ENCODE assay signal across 18 mouse cellular contexts in genomic region chr10:95712221-95712620, GRCm38 (mm10). TPM values are rescaled to one million over a fixed set of nuclear protein-coding genes. Genes with fewer than 3 reads are reported as not detected.
DNase-seq lines count a peak whose midpoint lies in the region; ATAC-seq and TF ChIP-seq lines count a peak whose summit lies in the region.
"Had no signal": no experiment of that assay in that cellular context is flagged by ENCODE, and none has a peak within 500 bp of the region (broad histone marks: within the 10 kb centered on the region; RNA-seq: fewer than 3 reads in every experiment).

No protein-coding gene starts in this region.

- ATAC-seq in intestine, embryonic 14.5 days (replicated peaks; ENCODE audit: low FRiP score, low TSS enrichment, low read depth): no peak
- no peak for ATAC-seq in intestine, postnatal 0 days
- no peak for ATAC-seq in megakaryocyte, adult 5-6 weeks (ENCODE audit: poor library complexity, severe bottlenecking)
- ATAC-seq: forebrain, embryonic 14.5 days had no signal

- no peak overlapping the region for H3K4me2 ChIP-seq in intestine, embryonic 14.5 days (ENCODE audit: low read length)
- no peak overlapping the region for H3K4me2 ChIP-seq in intestine, postnatal 0 days (replicated peaks; ENCODE audit: low read depth)
- H3K4me2 ChIP-seq: heart, embryonic 15.5 days; hindbrain, embryonic 15.5 days; liver, embryonic 15.5 days; neural tube, embryonic 12.5 days had no signal

- peak overlapping the region; percentile 27; the same call in 1 of the 2 replicates for H3K27ac ChIP-seq in intestine, embryonic 14.5 days (ENCODE audit: low read depth)
- no peak overlapping the region for H3K27ac ChIP-seq in intestine, postnatal 0 days (ENCODE audit: low read depth, low read length)
- H3K27ac ChIP-seq in thymus, adult 2 months (ENCODE audit: control insufficient read depth, insufficient read depth, low read length): no peak overlapping the region
- H3K27ac ChIP-seq: heart, embryonic 15.5 days; hindbrain, embryonic 15.5 days; liver, embryonic 15.5 days; neural tube, embryonic 12.5 days had no signal

- H3K4me3 ChIP-seq in intestine, embryonic 14.5 days (ENCODE audit: low read depth, low read length): no peak overlapping the region
- no peak overlapping the region for H3K4me3 ChIP-seq in intestine, postnatal 0 days (ENCODE audit: low read depth, low read length)
- H3K4me3 ChIP-seq in C2C12 (ENCODE audit: insufficient read depth, poor library complexity, severe bottlenecking): no peak overlapping the region
- no peak overlapping the region for H3K4me3 ChIP-seq in thymus, adult 2 months (ENCODE audit: control insufficient read depth, insufficient read depth, low read length)
- H3K4me3 ChIP-seq: heart, embryonic 15.5 days; hindbrain, embryonic 15.5 days; liver, embryonic 15.5 days; neural tube, embryonic 12.5 days had no signal

- no peaks in the 10 kb centered on the region for H3K9me3 ChIP-seq in intestine, embryonic 14.5 days (ENCODE audit: control insufficient read depth, low read length)
- no peaks in the 10 kb centered on the region for H3K9me3 ChIP-seq in intestine, postnatal 0 days (ENCODE audit: control insufficient read depth)
- H3K9me3 ChIP-seq: heart, embryonic 15.5 days; hindbrain, embryonic 15.5 days; liver, embryonic 15.5 days; neural tube, embryonic 12.5 days had no signal

- 36% methylated on average over 6 of the region's 6 CpGs for WGBS in intestine, embryonic 14.5 days
- WGBS in intestine, postnatal 0 days: 45% methylated on average over 6 of the region's 6 CpGs
- WGBS in thymus, adult 2 months: 50% methylated on average over 6 of the region's 6 CpGs

- no peaks in the 10 kb centered on the region for H3K79me2 ChIP-seq in C2C12 (ENCODE audit: control insufficient read depth, insufficient read depth)

- no peak overlapping the region for H3ac ChIP-seq in C2C12 (ENCODE audit: control insufficient read depth, insufficient read length, low read depth)

- no peaks in the 10 kb centered on the region; the same call in 1 of the 2 replicates for H3K4me1 ChIP-seq in intestine, embryonic 14.5 days (replicated peaks; ENCODE audit: control insufficient read depth, insufficient read depth, low read length)
- H3K4me1 ChIP-seq in intestine, postnatal 0 days (replicated peaks; ENCODE audit: control insufficient read depth, insufficient read depth, low read length): no peaks in the 10 kb centered on the region
- H3K4me1 ChIP-seq in thymus, adult 2 months (replicated peaks; ENCODE audit: control insufficient read depth, insufficient read depth, low read length): peaks cover 22% of the 10 kb centered on the region
- H3K4me1 ChIP-seq: hindbrain, embryonic 15.5 days; neural tube, embryonic 12.5 days had no signal

- no peak for TF ChIP-seq CTCF in intestine, postnatal 0 days (IDR thresholded peaks at IDR 0.05; ENCODE audit: low read depth)
- TF ChIP-seq CTCF in C2C12 (IDR thresholded peaks at IDR 0.05; ENCODE audit: control insufficient read depth, insufficient read depth, insufficient read length): no peak
- TF ChIP-seq CTCF in thymus, adult 2 months (IDR thresholded peaks at IDR 0.05; ENCODE audit: borderline replicate concordance, control insufficient read depth, extremely low read depth, insufficient read depth, low read length, poor library complexity): no peak

- TF ChIP-seq POLR2A in thymus, adult 2 months (IDR thresholded peaks at IDR 0.05; ENCODE audit: control insufficient read depth, extremely low read depth, insufficient read depth, low read length, poor library complexity): no peak

- H3K27me3 ChIP-seq in intestine, embryonic 14.5 days (replicated peaks; ENCODE audit: control insufficient read depth, insufficient read depth, low read length): no peaks in the 10 kb centered on the region
- H3K27me3 ChIP-seq in intestine, postnatal 0 days (replicated peaks; ENCODE audit: control insufficient read depth, insufficient read depth, low read length): no peaks in the 10 kb centered on the region
- H3K27me3 ChIP-seq in C2C12 (ENCODE audit: control insufficient read depth, insufficient read depth, insufficient read length): no peaks in the 10 kb centered on the region
- no peaks in the 10 kb centered on the region for H3K27me3 ChIP-seq in thymus, adult 2 months (ENCODE audit: control insufficient read depth, insufficient read depth, low read length)
- H3K27me3 ChIP-seq: CH12.LX; heart, embryonic 15.5 days; hindbrain, embryonic 15.5 days; liver, embryonic 15.5 days; neural tube, embryonic 12.5 days had no signal

- H3K79me3 ChIP-seq in C2C12 (ENCODE audit: low read depth): no peaks in the 10 kb centered on the region

- no peak for DNase-seq in intestine, embryonic 14.5 days (ENCODE audit: low spot score)
- DNase-seq in fibroblast of lung, adult 2 months (ENCODE audit: low read depth): peak; percentile 32
- DNase-seq in thymus, adult 2 months: peak; percentile 27
- no peak for DNase-seq in left cerebral cortex, adult 11 months (ENCODE audit: low spot score)
- DNase-seq in B cell, adult 2 months: no peak
- DNase-seq: adrenal gland, postnatal 25 days; gastrocnemius, postnatal 10 days; kidney, postnatal 25 days had no signal

- H3K9ac ChIP-seq in intestine, embryonic 14.5 days (ENCODE audit: low read length): no peak overlapping the region
- no peak overlapping the region for H3K9ac ChIP-seq in intestine, postnatal 0 days (ENCODE audit: low read depth, low read length)
- H3K9ac ChIP-seq: heart, embryonic 15.5 days; hindbrain, embryonic 15.5 days; liver, embryonic 15.5 days; neural tube, embryonic 12.5 days had no signal

- no peaks in the 10 kb centered on the region for H3K36me3 ChIP-seq in intestine, embryonic 14.5 days (ENCODE audit: control insufficient read depth, insufficient read depth, low read length)
- no peaks in the 10 kb centered on the region for H3K36me3 ChIP-seq in intestine, postnatal 0 days (ENCODE audit: control insufficient read depth, insufficient read depth)
- no peaks in the 10 kb centered on the region for H3K36me3 ChIP-seq in C2C12 (ENCODE audit: control insufficient read depth, insufficient read depth)
- no peaks in the 10 kb centered on the region for H3K36me3 ChIP-seq in thymus, adult 2 months (ENCODE audit: control insufficient read depth, insufficient read depth, low read length)
- H3K36me3 ChIP-seq: heart, embryonic 15.5 days; hindbrain, embryonic 15.5 days; liver, embryonic 15.5 days; neural tube, embryonic 12.5 days had no signal

TF ChIP-seq in C2C12, 6 proteins besides CTCF, POLR2A, EP300 and RAD21:
- TF ChIP-seq MAX (IDR thresholded peaks at IDR 0.05) (peak; percentile 19), CEBPB (IDR thresholded peaks at IDR 0.05; ENCODE audit: low read depth) (no peak), MYOG (IDR thresholded peaks at IDR 0.05; ENCODE audit: control insufficient read depth, extremely low read depth, insufficient read length) (no peak), FOSL1 (IDR thresholded peaks at IDR 0.05; ENCODE audit: insufficient read depth, low read length, poor library complexity, severe bottlenecking) (no peak)

RNA-seq across cellular contexts. Expression of gene Anapc15-ps, which starts 39.0 kb away (rescaled TPM):
- polyA plus RNA-seq in intestine, embryonic 14.5 days (2014; fragmentation: Nextera tagmentation; extraction: Ambion mirVana): not detected in 2 replicates
- not detected in 2 replicates for polyA plus RNA-seq in intestine, postnatal 0 days (2015; fragmentation: Nextera tagmentation; extraction: Ambion mirVana)
- polyA plus RNA-seq in C2C12 (2012; fragmentation: generic; extraction: Trizol): 0.16 TPM
- polyA plus RNA-seq in thymus, adult 2 months (2012; rRNA removed): not detected in 2 replicates
- 0.52 TPM in 1 of 2 replicates, not detected in the other for total RNA-seq in megakaryocyte, adult 5-6 weeks (2015)
- total RNA-seq in megakaryocyte, adult 5-6 weeks (2017): not detected in 2 replicates
- total RNA-seq: adrenal gland, postnatal 25 days; gastrocnemius, postnatal 10 days; left cerebral cortex, adult 8-10 months had no signal
- polyA plus RNA-seq: forebrain, embryonic 14.5 days; heart, embryonic 15.5 days; hindbrain, embryonic 15.5 days; liver, embryonic 15.5 days; neural tube, embryonic 12.5 days had no signal

Comparison
In these comparisons a context has a peak if more than half of its experiments do, and no peak if none do; other contexts are left out.
1. DNase-seq: peak in fibroblast of lung, adult 2 months (single experiment) and thymus, adult 2 months (single experiment); none in intestine, embryonic 14.5 days (single experiment), left cerebral cortex, adult 11 months (single experiment) and B cell, adult 2 months (0 of 2).